Mouse (Mus musculus) MEL (cell line): ENCODE measurements around the gene Ankar. TPM values are rescaled to one million over a fixed set of nuclear protein-coding genes. Genes with fewer than 3 reads are reported as not detected.

ENCODE experiments used
- DNase-seq: peaks from one replicate; pipeline ENCODE4 v3.0.0; 2011; ENCODE audit warnings: low read depth, low spot score
- H3K27ac ChIP-seq: 2 replicates; pipeline ENCODE4 v1.5.1; 2012; ENCODE audit warnings: low read depth, mild to moderate bottlenecking, control low read depth, low read length, moderate library complexity; ENCODE audit not compliant: control insufficient read depth
- H3K27me3 ChIP-seq, 2 experiments: fragments of 150-350 bp in 1 of 2; sonication (generic) in 1 of 2; 2 replicates each; pipeline ENCODE4 v1.6.1; 2012; ENCODE audit warnings: low read length in 2 of 2, mild to moderate bottlenecking in 2 of 2, improper control_type of control experiment in 1 of 2, moderate library complexity in 1 of 2; ENCODE audit not compliant: insufficient read depth in 2 of 2, control insufficient read depth in 1 of 2
- H3K36me3 ChIP-seq, 2 experiments: 2 replicates each; pipeline ENCODE4 v1.6.1; 2012 to 2014; ENCODE audit warnings: low read length in 2 of 2, improper control_type of control experiment in 1 of 2, inconsistent platforms in 1 of 2, mild to moderate bottlenecking in 1 of 2; ENCODE audit not compliant: insufficient read depth in 2 of 2, control insufficient read depth in 1 of 2
- H3K4me1 ChIP-seq, 2 experiments: fragments of 150-350 bp in 1 of 2; sonication (generic) in 1 of 2; 2 replicates each; pipeline ENCODE4 v1.6.1; 2012; ENCODE audit warnings: low read length in 2 of 2, improper control_type of control experiment in 1 of 2, mild to moderate bottlenecking in 1 of 2; ENCODE audit not compliant: insufficient read depth in 2 of 2, control insufficient read depth in 1 of 2
- H3K4me3 ChIP-seq, 2 experiments: fragments of 150-350 bp in 1 of 2; sonication (generic) in 1 of 2; 2 replicates each; pipeline ENCODE4 v1.5.1; 2012; ENCODE audit warnings: low read depth in 2 of 2, low read length in 2 of 2, mild to moderate bottlenecking in 2 of 2, moderate library complexity in 2 of 2, control low read depth in 1 of 2, improper control_type of control experiment in 1 of 2; ENCODE audit not compliant: control insufficient read depth in 1 of 2, insufficient read depth in 1 of 2
- H3K79me2 ChIP-seq: 2 replicates; pipeline ENCODE4 v1.6.1; 2012; ENCODE audit warnings: mild to moderate bottlenecking, low read length, moderate library complexity; ENCODE audit not compliant: control insufficient read depth, poor library complexity, insufficient read depth
- H3K9ac ChIP-seq: 2 replicates; pipeline ENCODE4 v1.6.1; 2012; ENCODE audit warnings: low read depth, mild to moderate bottlenecking, control low read depth, low read length, moderate library complexity; ENCODE audit not compliant: control insufficient read depth, poor library complexity, severe bottlenecking
- H3K9me3 ChIP-seq: fragments of 150-350 bp; sonication (generic); replicated peaks from 2 replicates; pipeline ENCODE4 v1.6.1; 2012; ENCODE audit warnings: mild to moderate bottlenecking, low read length, improper control_type of control experiment, moderate library complexity; ENCODE audit not compliant: insufficient read depth
- BHLHE40 ChIP-seq: IDR thresholded peaks from 2 replicates; pipeline ENCODE4 v1.6.1; 2012; ENCODE audit warnings: low read depth, mild to moderate bottlenecking, inconsistent platforms, low read length, improper control_type of control experiment, borderline replicate concordance
- CHD2 ChIP-seq: IDR thresholded peaks from 2 replicates; pipeline ENCODE4 v1.6.1; 2011; ENCODE audit warnings: low read length, improper control_type of control experiment
- CTCF ChIP-seq, 3 experiments: IDR thresholded peaks in 2 of 3; conservative IDR thresholded peaks in 1 of 3; 2 replicates each; pipeline ENCODE4 v1.5.1; 2011 to 2012; ENCODE audit warnings: low read length in 3 of 3, low read depth in 2 of 3, mild to moderate bottlenecking in 2 of 3, improper control_type of control experiment in 1 of 3, inconsistent platforms in 1 of 3, mixed read lengths in 1 of 3, moderate library complexity in 1 of 3; ENCODE audit not compliant: control insufficient read depth in 1 of 3, insufficient read depth in 1 of 3, poor library complexity in 1 of 3, severe bottlenecking in 1 of 3
- E2F4 ChIP-seq: IDR thresholded peaks from 2 replicates; pipeline ENCODE4 v1.6.1; 2011; ENCODE audit warnings: low read depth, low read length, improper control_type of control experiment, borderline replicate concordance
- GABPA ChIP-seq: IDR thresholded peaks from 2 replicates; pipeline ENCODE4 v1.6.1; 2012; ENCODE audit warnings: low read depth, mild to moderate bottlenecking, inconsistent platforms, low read length, improper control_type of control experiment, moderate library complexity
- GATA1 ChIP-seq: IDR thresholded peaks from 2 replicates; pipeline ENCODE4 v1.6.1; 2011; ENCODE audit warnings: low read depth, low read length, improper control_type of control experiment
- KAT2A ChIP-seq: conservative IDR thresholded peaks from 2 replicates; pipeline ENCODE4 v1.6.1; 2012; ENCODE audit warnings: low read depth, low read length, improper control_type of control experiment, inconsistent platforms
- MAFK ChIP-seq: IDR thresholded peaks from 2 replicates; pipeline ENCODE4 v1.6.1; 2011; ENCODE audit warnings: low read depth, mild to moderate bottlenecking, low read length, improper control_type of control experiment, borderline replicate concordance
- MAX ChIP-seq: IDR thresholded peaks from 2 replicates; pipeline ENCODE4 v1.6.1; 2011; ENCODE audit warnings: low read length, improper control_type of control experiment
- MAZ ChIP-seq: IDR thresholded peaks from 2 replicates; pipeline ENCODE4 v1.6.1; 2012; ENCODE audit warnings: low read depth, mild to moderate bottlenecking, inconsistent platforms, low read length, improper control_type of control experiment
- MXI1 ChIP-seq: IDR thresholded peaks from 2 replicates; pipeline ENCODE4 v1.6.1; 2011; ENCODE audit warnings: mild to moderate bottlenecking, low read depth, low read length, improper control_type of control experiment
- MYB ChIP-seq: IDR thresholded peaks from 2 replicates; pipeline ENCODE4 v1.6.1; 2011; ENCODE audit warnings: mild to moderate bottlenecking, low read depth, low read length, improper control_type of control experiment
- MYC ChIP-seq: IDR thresholded peaks from 2 replicates; pipeline ENCODE4 v1.6.1; 2011; ENCODE audit warnings: low read depth, mild to moderate bottlenecking, low read length, improper control_type of control experiment, moderate library complexity
- NELFE ChIP-seq: IDR thresholded peaks from 2 replicates; pipeline ENCODE4 v1.6.1; 2011; ENCODE audit warnings: low read depth, low read length, improper control_type of control experiment
- NRF1 ChIP-seq: IDR thresholded peaks from 2 replicates; pipeline ENCODE4 v1.6.1; 2014; ENCODE audit warnings: low read depth, mild to moderate bottlenecking, inconsistent platforms, low read length, improper control_type of control experiment, moderate library complexity; ENCODE audit not compliant: poor library complexity, insufficient read depth, severe bottlenecking
- POLR2A ChIP-seq, 2 experiments: IDR thresholded peaks; 2 replicates each; pipeline ENCODE4 v1.6.1; 2011 to 2012; ENCODE audit warnings: low read length in 2 of 2, mild to moderate bottlenecking in 2 of 2, control low read depth in 1 of 2, improper control_type of control experiment in 1 of 2, low read depth in 1 of 2, moderate library complexity in 1 of 2; ENCODE audit not compliant: control insufficient read depth in 1 of 2, insufficient read depth in 1 of 2, poor library complexity in 1 of 2
- POLR2AphosphoS2 ChIP-seq: IDR thresholded peaks from 2 replicates; pipeline ENCODE4 v1.6.1; 2011; ENCODE audit warnings: low read length, improper control_type of control experiment
- RCOR1 ChIP-seq: IDR thresholded peaks from 2 replicates; pipeline ENCODE4 v1.6.1; 2012; ENCODE audit warnings: low read depth, mild to moderate bottlenecking, inconsistent platforms, low read length, improper control_type of control experiment
- SIN3A ChIP-seq: IDR thresholded peaks from 2 replicates; pipeline ENCODE4 v1.6.1; 2012; ENCODE audit warnings: low read length, improper control_type of control experiment, inconsistent platforms
- SMC3 ChIP-seq: IDR thresholded peaks from 2 replicates; pipeline ENCODE4 v1.6.1; 2011; ENCODE audit warnings: low read depth, low read length, improper control_type of control experiment
- TAL1 ChIP-seq: IDR thresholded peaks from 2 replicates; pipeline ENCODE4 v1.6.1; 2012; ENCODE audit warnings: mild to moderate bottlenecking, inconsistent platforms, low read length, moderate library complexity, mixed read lengths
- TBP ChIP-seq: IDR thresholded peaks from 2 replicates; pipeline ENCODE4 v1.8.0; 2011; ENCODE audit warnings: low read depth, low read length, improper control_type of control experiment
- USF1 ChIP-seq: IDR thresholded peaks from 2 replicates; pipeline ENCODE4 v1.6.1; 2014; ENCODE audit warnings: low read depth, mild to moderate bottlenecking, inconsistent platforms, low read length, improper control_type of control experiment, moderate library complexity
- USF2 ChIP-seq, 2 experiments: IDR thresholded peaks; 2 replicates each; pipeline ENCODE4 v1.6.1; 2011 to 2012; ENCODE audit warnings: improper control_type of control experiment in 2 of 2, low read length in 2 of 2, borderline replicate concordance in 1 of 2, inconsistent platforms in 1 of 2, low read depth in 1 of 2, mild to moderate bottlenecking in 1 of 2; ENCODE audit not compliant: insufficient read depth in 1 of 2
- ZKSCAN1 ChIP-seq: IDR thresholded peaks from 2 replicates; pipeline ENCODE4 v1.6.1; 2012; ENCODE audit warnings: low read depth, mild to moderate bottlenecking, inconsistent platforms, low read length, improper control_type of control experiment, moderate library complexity
- ZNF384 ChIP-seq: IDR thresholded peaks from 2 replicates; pipeline ENCODE4 v1.6.1; 2012; ENCODE audit warnings: low read depth, mild to moderate bottlenecking, inconsistent platforms, low read length, improper control_type of control experiment
- polyA plus RNA-seq, 2 experiments: library from polyadenylated mRNA; stranded (reverse) in 1 of 2; unstranded in 1 of 2; fragments of >175 nt in 1 of 2; fragments of >200 nt in 1 of 2; gene quantifications; 2 replicates each; pipeline versions ENCODE4 v1.2.1 to v1.2.4; 2012; ENCODE audit warnings: low replicate concordance in 2 of 2, low read depth in 1 of 2; ENCODE audit not compliant: insufficient read length in 2 of 2, insufficient read depth in 1 of 2, missing spikeins in 1 of 2
- total RNA-seq: library from RNA; depleted of rRNA; stranded (reverse); fragments of 300-350 nt; gene quantifications from 2 replicates; pipeline ENCODE4 v1.2.3, GENCODE M21; 2012

Gene Ankar
- total and polyA plus RNA-seq, 3 experiments, result not detected

GRCm38 (mm10) chr1:72599146-72600101, 101.0 kb downstream of the Ankar start:
- no peak overlapping the region for H3K9ac ChIP-seq
- no peaks in the 10 kb centered on the region for H3K79me2 ChIP-seq
- no peaks in the 10 kb centered on the region; a peak in 1 of 4 replicates for H3K36me3 ChIP-seq
- H3K27ac ChIP-seq, result no peak overlapping the region
- DNase-seq, result no peak
- H3K9me3 ChIP-seq, result no peaks in the 10 kb centered on the region
- H3K4me1 ChIP-seq, result no peaks in the 10 kb centered on the region
- H3K4me3 ChIP-seq, result no peak overlapping the region
- TF ChIP-seq GABPA (no peak), MAX (no peak), BHLHE40 (no peak), MAZ (no peak), RCOR1 (no peak), SIN3A (no peak), POLR2AphosphoS2 (no peak), MXI1 (no peak), CHD2 (no peak), ZKSCAN1 (no peak), USF1 (no peak), MYC (no peak), TAL1 (no peak), NELFE (no peak), ZNF384 (no peak), POLR2A (IDR thresholded peaks at IDR 0.05; ENCODE audit: control insufficient read depth in 1 of 2, insufficient read depth in 1 of 2, low read depth in 1 of 2, low read length in 2 of 2, poor library complexity in 1 of 2) (no peak), USF2 (IDR thresholded peaks at IDR 0.05; ENCODE audit: borderline replicate concordance in 1 of 2, insufficient read depth in 1 of 2, low read depth in 1 of 2, low read length in 2 of 2) (no peak)
- H3K27me3 ChIP-seq, result no peaks in the 10 kb centered on the region

- no peaks in the 10 kb centered on the region for H3K4me1 ChIP-seq
- no peaks in the 10 kb centered on the region; a peak in 1 of 4 replicates for H3K36me3 ChIP-seq
- H3K4me3 ChIP-seq, result no peak overlapping the region
- no peak for DNase-seq
- TF ChIP-seq NRF1 (no peak), MAZ (no peak), USF2 (IDR thresholded peaks at IDR 0.05; ENCODE audit: borderline replicate concordance in 1 of 2, insufficient read depth in 1 of 2, low read depth in 1 of 2, low read length in 2 of 2) (no peak), TBP (no peak), USF1 (no peak), CTCF (IDR thresholded peaks at IDR 0.05 in 2 of 3, conservative IDR thresholded peaks at IDR 0.05 in 1 of 3; ENCODE audit: control insufficient read depth in 1 of 3, insufficient read depth in 1 of 3, low read depth in 2 of 3, low read length in 3 of 3, poor library complexity in 1 of 3, severe bottlenecking in 1 of 3) (no peak), MAFK (no peak), KAT2A (no peak), CHD2 (no peak), BHLHE40 (no peak), SMC3 (no peak), E2F4 (no peak), ZKSCAN1 (no peak), MXI1 (no peak), MYB (no peak), GATA1 (no peak), TAL1 (no peak), MYC (no peak), NELFE (no peak)
- no peaks in the 10 kb centered on the region for H3K9me3 ChIP-seq
- no peak overlapping the region for H3K27ac ChIP-seq
- H3K9ac ChIP-seq, result no peak overlapping the region
- no peaks in the 10 kb centered on the region for H3K27me3 ChIP-seq
- H3K79me2 ChIP-seq, result no peaks in the 10 kb centered on the region
Observed at GRCm38 (mm10) chr1:72596231-72596630, 104.1 kb downstream of the Ankar start.
